Mouse (Mus musculus) forelimb bud, embryonic 11.5 days (tissue): Measurements from ENCODE around the gene Arpp21.

ENCODE experiments used
- DNase-seq: peaks from one replicate; pipeline ENCODE4 v3.0.0-alpha.2; 2012; ENCODE audit warnings: low read depth, low spot score

Arpp21 gene

GRCm38 (mm10) chr9:112231383-112231782 is 4.4 kb downstream of the Arpp21 start:
- DNase-seq, result no peak

GRCm38 (mm10) chr9:112230716-112231361 is 4.9 kb downstream of the Arpp21 start:
- DNase-seq, result no peak

- DNase-seq, result no peak
Observed at GRCm38 (mm10) chr9:112228470-112228869, 7.3 kb downstream of the Arpp21 start.

GRCm38 (mm10) chr9:112227174-112227573 is 8.6 kb downstream of the Arpp21 start:
- no peak for DNase-seq

- no peak for DNase-seq
Observed at GRCm38 (mm10) chr9:112226511-112226910, 9.2 kb downstream of the Arpp21 start.

- DNase-seq, result no peak
Observed at GRCm38 (mm10) chr9:112225046-112225445, 10.7 kb downstream of the Arpp21 start.

- no peak for DNase-seq
Observed at GRCm38 (mm10) chr9:112219372-112219771, 16.4 kb downstream of the Arpp21 start.

- DNase-seq, result no peak
Observed at GRCm38 (mm10) chr9:112218237-112218636, 17.5 kb downstream of the Arpp21 start.

- DNase-seq, result no peak
Observed at GRCm38 (mm10) chr9:112217161-112217560, 18.6 kb downstream of the Arpp21 start.

- DNase-seq, result no peak
Observed at GRCm38 (mm10) chr9:112215030-112215806, 20.5 kb downstream of the Arpp21 start.

GRCm38 (mm10) chr9:112213411-112214255 is 22.1 kb downstream of the Arpp21 start:
- no peak for DNase-seq

GRCm38 (mm10) chr9:112209803-112210202 is 25.9 kb downstream of the Arpp21 start:
- no peak for DNase-seq

GRCm38 (mm10) chr9:112207767-112208166 is 28.0 kb downstream of the Arpp21 start:
- peak; percentile 38 for DNase-seq

GRCm38 (mm10) chr9:112198296-112198695 is 37.4 kb downstream of the Arpp21 start:
- DNase-seq, result no peak

GRCm38 (mm10) chr9:112194049-112194448 is 41.7 kb downstream of the Arpp21 start:
- no peak for DNase-seq

- DNase-seq, result no peak
Observed at GRCm38 (mm10) chr9:112189394-112189793, 46.3 kb downstream of the Arpp21 start.

- DNase-seq, result no peak
Observed at GRCm38 (mm10) chr9:112188358-112188893, 47.3 kb downstream of the Arpp21 start.

GRCm38 (mm10) chr9:112187667-112188066 is 48.1 kb downstream of the Arpp21 start:
- no peak for DNase-seq

- DNase-seq, result no peak
Observed at GRCm38 (mm10) chr9:112186336-112187305, 49.1 kb downstream of the Arpp21 start.

GRCm38 (mm10) chr9:112185746-112186145 is 50.0 kb downstream of the Arpp21 start:
- DNase-seq, result no peak

- no peak for DNase-seq
Observed at GRCm38 (mm10) chr9:112182738-112183137, 53.0 kb downstream of the Arpp21 start.
